Mouse (Mus musculus) thymus, adult 2 months (tissue): ENCODE results near the gene Wls.

Experiments used
- CTCF ChIP-seq: fragments of 200-500 bp; IDR thresholded peaks from 2 replicates; pipeline ENCODE4 v1.5.1; 2012; ENCODE audit warnings: mild to moderate bottlenecking, control low read depth, low read length, moderate library complexity, borderline replicate concordance; ENCODE audit not compliant: control insufficient read depth, poor library complexity, insufficient read depth; ENCODE audit errors: extremely low read depth
- POLR2A ChIP-seq: fragments of 200-500 bp; IDR thresholded peaks from 2 replicates; pipeline ENCODE4 v1.6.1; 2012; ENCODE audit warnings: mild to moderate bottlenecking, low read length, control low read depth, moderate library complexity; ENCODE audit not compliant: control insufficient read depth, poor library complexity, insufficient read depth; ENCODE audit errors: extremely low read depth

GRCm38 (mm10) chr3:159840002-159840816, 737 bp downstream of the Wls start:
- TF ChIP-seq CTCF = no peak
- TF ChIP-seq POLR2A = no peak
